Mouse (Mus musculus) gastrocnemius, adult 8-10 months (tissue): ENCODE measurements at regions not wholly inside any gene's neighbourhood (a gene's known extent, or its start where the extent isn't known, plus 50 kb on each side); places are given as distances from the start of the nearest gene placed in this dataset.

Experiments used
- DNase-seq, 2 experiments: peaks; one replicate each; pipeline ENCODE4 v3.0.0; 2022; ENCODE audit warnings: low spot score in 2 of 2

GRCm38 (mm10) chr6:135596358-135596757 lies 234.0 kb downstream of the Emp1 start:
- DNase-seq = no peak

- DNase-seq = no peak
Observed at GRCm38 (mm10) chr6:135610504-135611096, 248.3 kb downstream of the Emp1 start.

- DNase-seq = no peak
Observed at GRCm38 (mm10) chr6:135627928-135628327, 265.6 kb downstream of the Emp1 start.

GRCm38 (mm10) chr6:135629236-135629635 lies 266.9 kb downstream of the Emp1 start:
- DNase-seq = no peak

GRCm38 (mm10) chr6:135632671-135633070 lies 270.3 kb downstream of the Emp1 start:
- DNase-seq = no peak

GRCm38 (mm10) chr6:135636648-135637047 lies 274.3 kb downstream of the Emp1 start:
- DNase-seq = no peak

GRCm38 (mm10) chr6:135642711-135643110 lies 280.4 kb downstream of the Emp1 start:
- no peak for DNase-seq

GRCm38 (mm10) chr6:135646177-135646576 lies 283.8 kb downstream of the Emp1 start:
- DNase-seq = no peak

- DNase-seq = no peak
Observed at GRCm38 (mm10) chr6:135653002-135653401, 290.7 kb downstream of the Emp1 start.

- DNase-seq = no peak
Observed at GRCm38 (mm10) chr6:135662386-135662785, 300.0 kb downstream of the Emp1 start.

GRCm38 (mm10) chr6:135662801-135663537 lies 300.6 kb downstream of the Emp1 start:
- no peak for DNase-seq
